Mouse (Mus musculus): ENCODE results near the gene Atp23.

DNA sequence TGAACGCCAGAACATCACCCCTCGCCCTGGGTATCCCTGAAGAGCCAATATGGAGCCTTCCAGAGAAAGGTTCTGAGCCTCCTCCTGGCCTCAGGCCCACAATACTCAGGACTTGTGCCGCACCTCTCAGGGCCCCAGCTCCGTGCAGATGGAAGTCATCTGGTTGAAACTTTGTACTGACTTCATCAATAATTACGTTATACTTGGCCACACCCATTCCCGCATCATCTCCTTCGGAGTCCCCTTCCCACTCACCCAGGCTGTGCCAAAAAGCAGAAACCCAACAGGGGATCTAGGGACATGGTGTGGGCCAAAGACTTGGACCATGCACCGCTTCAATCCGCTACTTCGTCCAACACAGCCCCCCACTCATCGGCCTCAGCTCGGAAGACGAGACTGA, 33.4 kb upstream of the Atp23 start:
- TF ChIP-seq CTCF (IDR thresholded peaks at IDR 0.05; ENCODE audit: borderline replicate concordance, extremely low read depth, insufficient read depth, insufficient read length): no peak
- TF ChIP-seq POLR2A (IDR thresholded peaks at IDR 0.05; ENCODE audit: borderline replicate concordance, extremely low read depth, insufficient read depth, insufficient read length, poor library complexity, severe bottlenecking): no peak

All from brain, embryonic 14.5 days (tissue).